Mouse (Mus musculus) MEL-GATA-1-ER (cell line): Measurements from ENCODE around the gene Galntl6.

Source experiments
- DNase-seq: peaks from one replicate; pipeline ENCODE4 v3.0.0-alpha.2; 2012; ENCODE audit warnings: low read depth; ENCODE audit errors: extremely low read depth

Gene Galntl6

GRCm38 (mm10) chr8:58912196-58912839, at the start of gene Galntl6:
TSS of gene Galntl6 (minus strand) at chr8:58912640.
- DNase-seq, result no peak

DNA sequence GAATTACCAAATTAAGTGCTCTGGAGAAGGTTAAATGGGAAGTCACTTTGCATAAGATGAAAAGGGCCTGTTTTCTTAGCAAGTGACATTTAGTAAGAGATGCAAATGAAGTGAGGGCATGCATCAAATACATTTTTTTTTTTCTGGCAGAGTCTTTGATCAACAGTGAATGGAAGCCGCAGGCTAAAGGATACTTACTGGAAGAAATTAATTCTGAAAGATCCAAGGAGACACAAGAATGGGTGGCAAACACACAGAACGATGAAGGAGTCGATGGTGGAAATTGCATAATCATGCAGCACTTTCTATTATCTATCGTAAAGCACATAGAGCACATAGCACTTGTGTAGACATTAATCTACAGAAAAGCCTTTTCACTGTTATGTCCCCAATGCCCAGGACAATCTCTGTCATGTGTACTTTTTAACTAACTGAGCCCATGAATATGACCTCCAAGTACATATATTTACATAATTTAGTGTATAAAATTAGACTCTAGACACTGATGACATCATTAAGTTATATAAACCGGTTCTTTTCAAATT, 44.8 kb upstream of the Galntl6 start:
- DNase-seq, result no peak

DNA sequence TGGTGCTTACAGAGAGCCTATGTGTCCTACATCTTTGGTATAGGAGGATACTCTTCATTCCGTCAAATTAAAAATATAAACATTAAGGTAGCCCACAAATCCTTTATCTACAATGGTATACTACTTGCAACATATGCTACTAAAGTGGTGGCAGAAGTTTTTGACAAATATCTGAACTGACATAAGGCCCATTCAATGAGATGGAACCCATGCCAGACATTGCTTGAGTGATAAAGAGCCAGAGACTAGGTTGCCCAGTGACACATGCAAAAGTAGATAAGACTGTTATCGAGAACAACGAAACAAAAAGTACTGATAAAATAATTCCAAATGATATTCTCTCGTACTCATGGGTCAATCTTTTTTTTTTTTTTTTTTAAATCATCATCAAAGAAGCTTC, 31.3 kb upstream of the Galntl6 start:
- no peak for DNase-seq

- DNase-seq, result no peak
Observed at GRCm38 (mm10) chr8:58931066-58931465, 18.6 kb upstream of the Galntl6 start.

DNA sequence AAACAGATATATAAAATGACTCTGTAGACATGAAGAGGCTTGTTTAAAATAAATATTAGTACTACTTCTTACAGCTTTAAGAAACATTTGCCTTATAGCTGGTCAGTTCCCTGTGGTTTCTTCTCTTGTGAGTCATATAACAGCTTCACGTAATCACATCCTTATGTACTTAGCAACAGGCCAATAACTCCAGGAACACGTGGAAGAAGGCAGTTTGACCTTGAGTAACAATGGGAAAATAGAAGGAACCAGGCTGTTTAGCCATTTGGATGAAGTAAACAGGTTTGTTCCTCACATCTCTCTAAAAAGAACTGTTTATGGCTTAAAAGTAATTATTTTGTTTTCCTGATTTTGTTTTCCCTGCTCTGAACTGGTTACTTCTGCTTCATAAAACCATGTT, 2.7 kb upstream of the Galntl6 start:
- DNase-seq, result no peak

GRCm38 (mm10) chr8:58913640-58913968, 1.2 kb upstream of the Galntl6 start:
- DNase-seq, result no peak

DNA sequence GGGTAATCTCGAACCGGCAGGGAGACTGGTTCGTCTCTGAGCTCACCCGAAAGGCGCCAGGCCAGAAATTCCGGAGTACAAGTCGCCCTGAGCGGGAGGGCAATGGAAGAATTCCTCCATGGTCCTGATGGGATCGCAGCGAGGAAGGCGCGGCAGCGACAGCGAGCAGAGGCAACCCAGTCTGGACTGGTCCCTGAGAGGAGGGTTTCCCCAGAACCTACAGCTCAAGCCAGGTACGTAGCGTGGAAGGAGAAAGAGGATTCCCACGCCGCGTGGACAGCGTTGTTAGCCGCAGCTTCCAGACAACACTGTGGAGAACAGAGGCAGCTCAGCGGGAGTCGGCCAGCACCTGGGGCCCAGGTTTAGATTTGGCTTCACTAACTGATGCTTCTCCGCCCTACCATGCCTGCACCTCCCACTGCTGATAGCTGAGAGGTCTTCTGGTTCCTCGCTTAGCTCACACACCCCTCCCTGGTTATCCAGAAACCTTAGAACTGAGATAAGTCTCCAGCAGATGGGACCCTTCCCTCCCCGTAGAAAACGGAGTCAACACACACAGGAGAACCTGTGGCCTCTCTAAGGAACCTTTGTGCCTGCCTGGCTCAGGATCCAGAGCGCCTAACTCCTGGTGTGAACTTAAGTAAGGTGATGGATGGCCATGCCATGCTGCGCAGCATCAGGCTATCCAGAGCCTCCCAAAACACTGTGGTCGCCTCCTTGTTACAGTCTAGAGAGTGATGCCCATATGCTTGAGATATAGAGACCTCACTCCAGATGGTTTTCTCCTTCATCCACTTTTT, 600 bp upstream of the Galntl6 start:
- DNase-seq, result no peak

GRCm38 (mm10) chr8:58911677-58912076, 763 bp downstream of the Galntl6 start, which contains the start of gene BC030500:
TSS of gene BC030500 (plus strand) at chr8:58911755.
- no peak for DNase-seq

DNA sequence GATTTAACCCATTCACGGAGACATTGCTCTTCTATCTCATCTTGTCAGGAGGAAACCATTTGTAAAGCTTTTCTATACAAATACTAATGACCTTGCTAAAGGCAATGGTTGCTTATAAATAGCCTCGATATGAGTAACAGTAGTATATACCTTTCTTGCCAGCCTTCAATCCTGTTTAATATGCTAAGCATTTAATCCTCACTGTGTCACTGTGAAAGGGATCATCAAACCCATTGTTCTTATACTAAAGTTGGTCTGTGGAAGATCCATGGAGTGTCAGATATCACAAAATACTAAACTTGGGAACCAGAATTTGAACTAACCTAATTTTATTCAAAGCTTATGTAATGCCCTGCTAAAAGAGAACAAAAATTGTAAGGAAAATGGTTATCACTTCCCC, 8.0 kb downstream of the Galntl6 start:
- no peak for DNase-seq

DNA sequence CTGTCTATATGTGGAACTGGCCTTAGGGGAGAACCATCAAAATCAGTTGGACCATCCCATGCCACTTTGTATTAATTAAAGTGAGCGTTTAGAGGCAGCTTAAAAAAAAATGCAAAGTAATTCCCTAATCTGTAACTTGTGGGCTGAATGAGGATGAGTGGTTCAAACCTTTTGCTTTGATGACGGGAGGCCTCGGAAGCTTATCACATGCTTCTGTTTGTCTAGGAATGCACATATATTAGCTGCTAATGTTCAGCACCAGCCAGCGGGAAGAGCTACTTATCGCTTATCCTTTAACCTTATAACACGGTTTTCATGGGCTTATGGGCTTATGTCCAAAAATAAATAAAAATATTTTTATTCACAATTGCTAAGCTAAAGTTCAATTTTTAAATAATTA, 16.5 kb downstream of the Galntl6 start:
- DNase-seq, result no peak

GRCm38 (mm10) chr8:58890591-58890990, 21.8 kb downstream of the Galntl6 start:
- DNase-seq, result no peak

DNA sequence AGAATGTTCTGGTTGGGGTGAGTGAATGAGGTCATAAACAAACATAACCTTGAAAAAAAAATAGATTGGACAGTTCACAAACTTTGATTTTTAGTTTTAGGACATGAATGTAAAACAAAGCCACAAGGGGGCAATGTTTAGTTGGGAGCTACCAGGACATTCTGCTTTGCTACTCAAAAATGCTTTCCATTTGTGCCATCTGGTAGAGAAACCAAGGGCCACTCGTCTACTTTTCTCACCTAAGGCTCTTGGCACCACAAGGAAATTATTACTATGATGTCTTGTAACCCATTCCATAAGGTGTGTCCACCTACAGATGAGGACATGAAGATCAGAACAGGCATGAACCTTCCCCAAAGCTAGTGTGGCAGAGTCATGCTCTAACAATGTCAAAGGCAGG, 26.0 kb downstream of the Galntl6 start:
- no peak for DNase-seq

DNA sequence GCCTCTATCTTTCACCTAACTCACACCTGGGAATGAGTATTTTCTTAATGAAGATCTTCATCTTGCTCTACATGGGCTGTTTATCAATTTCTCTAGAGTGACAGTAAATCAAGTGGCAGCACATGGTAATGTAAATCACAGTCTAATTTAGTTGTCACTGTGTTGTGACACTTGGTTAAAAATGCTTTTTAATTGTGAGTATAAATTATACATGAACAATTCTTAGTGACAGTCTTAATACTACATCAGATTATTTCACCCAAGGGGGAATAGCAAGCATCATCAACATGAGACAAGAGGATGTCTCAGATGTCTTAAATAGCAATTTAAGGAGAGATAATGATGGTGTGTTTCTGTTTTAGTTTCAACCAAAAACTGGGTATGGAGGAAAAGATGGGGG, 88.1 kb downstream of the Galntl6 start:
- no peak for DNase-seq

DNA sequence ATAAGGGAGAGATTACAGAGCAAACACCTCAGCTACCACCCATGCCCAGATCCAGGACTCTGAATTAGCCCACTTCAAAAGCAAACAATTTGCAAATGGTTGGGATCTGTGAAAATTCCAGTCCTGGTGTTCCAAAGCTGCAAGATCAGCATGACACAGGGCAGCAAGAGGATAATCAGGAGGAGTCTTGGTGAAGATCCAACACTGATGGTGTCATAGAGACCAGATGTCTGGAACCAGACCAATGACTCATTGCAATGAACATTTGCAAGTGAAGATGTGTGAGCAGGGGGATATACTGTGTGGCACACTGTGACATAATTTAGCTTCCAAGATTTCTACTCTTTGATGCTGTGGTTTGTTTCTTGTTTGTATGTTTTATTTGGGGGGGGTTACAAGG, 107.2 kb downstream of the Galntl6 start:
- no peak for DNase-seq

DNA sequence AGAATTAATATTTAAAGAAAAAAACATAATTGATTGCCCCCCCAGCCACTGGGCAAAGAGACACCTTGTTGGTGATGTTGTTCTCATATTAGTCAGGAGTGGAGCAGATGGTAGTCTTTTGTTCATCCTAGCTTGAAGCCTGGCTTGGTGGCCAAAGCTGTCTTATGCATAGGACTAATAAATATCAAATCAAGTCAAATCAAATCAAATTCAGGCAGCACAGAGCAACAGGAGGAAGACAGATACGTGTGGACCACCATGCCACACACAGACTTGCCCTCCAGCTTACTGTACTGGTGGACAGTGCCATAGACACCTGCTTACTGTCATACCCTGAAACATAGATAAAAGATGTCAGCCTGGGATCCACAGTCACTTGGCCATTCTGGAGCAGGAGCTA, 110.6 kb downstream of the Galntl6 start:
- no peak for DNase-seq

DNA sequence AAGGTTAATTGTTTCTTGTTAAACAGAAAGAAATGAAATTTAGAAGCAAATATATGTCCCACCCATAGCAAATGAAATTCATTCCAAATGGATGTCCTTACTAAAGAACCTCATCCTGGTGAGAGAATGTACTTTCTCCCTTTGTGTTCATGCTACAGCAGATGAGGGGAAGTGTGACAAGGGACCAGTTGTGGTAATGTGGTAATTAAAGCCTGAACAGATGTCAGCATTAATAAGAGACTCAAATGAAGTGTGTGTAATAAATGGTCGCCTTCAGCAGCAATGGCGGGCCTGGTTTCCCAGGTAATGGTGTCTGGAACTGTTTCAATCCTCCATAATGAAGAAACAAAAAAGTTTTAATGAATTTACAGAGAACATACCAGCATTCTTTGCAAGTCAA, 158.7 kb downstream of the Galntl6 start:
- no peak for DNase-seq

DNA sequence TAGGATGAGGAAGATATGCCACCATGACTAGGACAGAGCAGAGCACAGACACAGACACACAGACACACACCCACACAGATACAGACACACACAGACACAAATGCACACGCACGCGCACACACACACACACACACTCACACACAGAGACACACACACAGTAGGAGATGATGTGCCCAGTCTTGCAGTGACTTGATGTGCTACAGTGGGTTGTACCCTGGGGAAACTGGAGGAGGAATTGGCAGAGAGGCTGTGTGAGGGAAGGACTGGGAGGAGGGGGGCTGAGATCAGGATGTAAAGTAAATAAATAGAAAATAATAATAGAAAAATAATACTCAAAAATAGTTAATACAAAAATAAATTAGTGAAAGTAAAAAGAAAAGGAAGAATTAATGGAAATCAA, 174.5 kb downstream of the Galntl6 start:
- no peak for DNase-seq

GRCm38 (mm10) chr8:58691761-58692160, 220.7 kb downstream of the Galntl6 start:
- DNase-seq, result no peak

DNA sequence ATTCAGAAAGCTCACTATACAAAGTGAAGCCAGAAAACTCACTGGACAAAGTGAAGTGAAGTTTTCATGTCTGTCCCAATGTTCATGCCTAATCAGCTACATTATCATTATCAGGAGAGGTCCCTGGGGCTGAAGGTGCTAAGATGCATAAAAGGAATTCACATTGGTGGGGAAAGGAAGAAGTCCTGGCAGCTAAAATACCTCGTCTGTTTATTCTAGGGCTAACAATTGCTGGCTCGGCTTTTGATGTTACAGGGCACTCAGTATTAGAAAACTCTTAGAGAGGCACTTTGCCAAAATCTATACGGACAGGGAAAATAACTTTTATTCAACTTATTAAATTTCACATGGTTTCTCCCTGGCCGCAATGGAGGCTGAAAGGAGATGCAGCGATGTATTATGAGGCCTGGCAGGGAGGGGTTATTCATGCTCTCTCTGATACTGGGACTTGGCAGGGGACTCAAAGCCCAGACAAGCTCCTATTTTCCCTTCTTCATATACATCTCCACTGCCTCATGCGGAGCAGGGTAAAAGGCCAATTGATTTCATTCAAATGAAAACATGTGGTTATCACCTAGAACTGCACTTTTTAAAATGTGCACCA, 234.5 kb downstream of the Galntl6 start:
- DNase-seq, result no peak

GRCm38 (mm10) chr8:58669075-58669474, 243.4 kb downstream of the Galntl6 start:
- no peak for DNase-seq

GRCm38 (mm10) chr8:58660019-58660418, 252.4 kb downstream of the Galntl6 start:
- no peak for DNase-seq

DNA sequence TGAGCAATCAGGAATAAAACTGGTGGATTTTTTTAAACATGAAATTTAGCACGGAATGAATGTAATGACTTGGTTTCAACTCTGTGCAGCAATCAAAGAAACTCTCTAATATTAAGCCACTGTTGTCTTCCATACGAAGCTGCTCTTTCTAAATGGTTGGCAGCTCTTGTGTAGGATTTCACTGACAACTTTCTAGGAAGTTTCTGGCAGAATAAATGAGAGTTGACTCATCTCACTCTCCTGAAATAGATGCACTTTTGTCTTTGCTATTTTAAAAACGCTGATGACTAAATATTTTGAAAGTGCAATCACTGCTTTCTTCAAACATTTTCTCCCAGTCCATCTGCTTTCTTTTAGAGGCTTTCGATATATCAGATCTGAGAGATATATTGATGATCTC, 256.8 kb downstream of the Galntl6 start:
- DNase-seq, result no peak
